Mouse (Mus musculus) C2C12 (cell line): ENCODE data around the gene Pkib. TPM values are rescaled to one million over a fixed set of nuclear protein-coding genes. Genes with fewer than 3 reads are reported as not detected.

ENCODE experiments used
- H3K27me3 ChIP-seq: one replicate; pipeline ENCODE4 v1.6.1; 2011; ENCODE audit not compliant: control insufficient read depth, insufficient read depth, insufficient read length
- H3K36me3 ChIP-seq: one replicate; pipeline ENCODE4 v1.6.1; 2011; ENCODE audit not compliant: control insufficient read depth, insufficient read depth
- H3K4me3 ChIP-seq: one replicate; pipeline ENCODE4 v1.5.1; 2011; ENCODE audit warnings: mild to moderate bottlenecking, control low read depth; ENCODE audit not compliant: poor library complexity, insufficient read depth, severe bottlenecking
- H3K79me2 ChIP-seq: one replicate; pipeline ENCODE4 v1.6.1; 2011; ENCODE audit not compliant: control insufficient read depth, insufficient read depth
- H3K79me3 ChIP-seq: one replicate; pipeline ENCODE4 v1.6.1; 2011; ENCODE audit warnings: low read depth, control low read depth
- H3ac ChIP-seq: one replicate; pipeline ENCODE3; 2011; ENCODE audit warnings: low read depth; ENCODE audit not compliant: control insufficient read depth, insufficient read length
- CEBPB ChIP-seq: IDR thresholded peaks from one replicate; pipeline ENCODE4 v1.6.1; 2011; ENCODE audit warnings: low read depth, mild to moderate bottlenecking, control low read depth, moderate library complexity
- CTCF ChIP-seq: IDR thresholded peaks from one replicate; pipeline ENCODE4 v1.5.1; 2011; ENCODE audit not compliant: control insufficient read depth, insufficient read depth, insufficient read length
- FOSL1 ChIP-seq: IDR thresholded peaks from one replicate; pipeline ENCODE4 v1.8.0; 2011; ENCODE audit warnings: mild to moderate bottlenecking, low read length; ENCODE audit not compliant: poor library complexity, insufficient read depth, severe bottlenecking
- MAX ChIP-seq: IDR thresholded peaks from one replicate; pipeline ENCODE4 v1.6.1; 2011; ENCODE audit warnings: mild to moderate bottlenecking, control low read depth
- MYOD1 ChIP-seq: IDR thresholded peaks from one replicate; pipeline ENCODE4 v1.6.1; 2011; ENCODE audit warnings: low read depth; ENCODE audit not compliant: control insufficient read depth, insufficient read length
- MYOG ChIP-seq: IDR thresholded peaks from one replicate; pipeline ENCODE4 v1.6.1; 2011; ENCODE audit not compliant: control insufficient read depth, insufficient read length; ENCODE audit errors: extremely low read depth
- USF1 ChIP-seq: IDR thresholded peaks from one replicate; pipeline ENCODE4 v1.6.1; 2011; ENCODE audit warnings: low read depth, mild to moderate bottlenecking, control low read depth, moderate library complexity
- polyA plus RNA-seq: library from polyadenylated mRNA; unstranded; fragments of >200 nt; fragmentation: generic; extraction: Trizol; gene quantifications from one replicate; pipeline ENCODE4 v1.2.1, GENCODE M21; 2012; ENCODE audit warnings: missing spikeins

The Pkib gene
- polyA plus RNA-seq, 1 experiment: not detected

DNA sequence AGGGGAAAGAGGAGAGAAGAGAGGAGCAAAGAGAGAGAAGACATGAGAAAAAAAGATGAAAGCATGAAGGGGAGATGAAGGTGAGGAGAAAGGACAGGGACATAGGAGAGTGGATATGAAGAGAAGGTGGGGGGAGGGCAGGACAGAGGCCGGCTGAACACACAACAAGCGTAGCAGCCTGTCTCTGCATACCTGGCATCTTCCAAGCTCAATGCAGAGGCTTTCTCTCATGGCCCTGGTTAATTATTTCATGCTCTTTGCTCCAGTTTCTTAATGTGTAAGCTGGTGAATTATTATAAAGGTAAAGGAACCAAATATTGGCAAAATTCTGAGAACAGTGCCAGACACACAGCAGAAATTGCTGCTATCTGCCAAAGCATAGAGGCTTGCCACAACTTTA is 109.6 kb downstream of the Pkib start:
- H3K79me2 ChIP-seq: no peaks in the 10 kb centered on the region
- H3K4me3 ChIP-seq: no peak overlapping the region
- H3K79me3 ChIP-seq: no peaks in the 10 kb centered on the region
- H3K27me3 ChIP-seq: no peaks in the 10 kb centered on the region
- TF ChIP-seq FOSL1 (no peak), MYOG (no peak), CTCF (no peak), USF1 (no peak), CEBPB (no peak), MAX (no peak), MYOD1 (no peak)
- no peaks in the 10 kb centered on the region for H3K36me3 ChIP-seq
- no peak overlapping the region for H3ac ChIP-seq

GRCm38 (mm10) chr10:57743045-57743444 is 111.3 kb downstream of the Pkib start:
- TF ChIP-seq MYOG: no peak
- no peak for TF ChIP-seq CEBPB
- no peak for TF ChIP-seq USF1
- no peak for TF ChIP-seq MYOD1
- no peak for TF ChIP-seq FOSL1
- no peak for TF ChIP-seq CTCF
- no peak for TF ChIP-seq MAX
- no peaks in the 10 kb centered on the region for H3K36me3 ChIP-seq
- H3K79me3 ChIP-seq: no peaks in the 10 kb centered on the region
- H3K27me3 ChIP-seq: no peaks in the 10 kb centered on the region
- H3K79me2 ChIP-seq: no peaks in the 10 kb centered on the region
- H3K4me3 ChIP-seq: no peak overlapping the region
- H3ac ChIP-seq: no peak overlapping the region

DNA sequence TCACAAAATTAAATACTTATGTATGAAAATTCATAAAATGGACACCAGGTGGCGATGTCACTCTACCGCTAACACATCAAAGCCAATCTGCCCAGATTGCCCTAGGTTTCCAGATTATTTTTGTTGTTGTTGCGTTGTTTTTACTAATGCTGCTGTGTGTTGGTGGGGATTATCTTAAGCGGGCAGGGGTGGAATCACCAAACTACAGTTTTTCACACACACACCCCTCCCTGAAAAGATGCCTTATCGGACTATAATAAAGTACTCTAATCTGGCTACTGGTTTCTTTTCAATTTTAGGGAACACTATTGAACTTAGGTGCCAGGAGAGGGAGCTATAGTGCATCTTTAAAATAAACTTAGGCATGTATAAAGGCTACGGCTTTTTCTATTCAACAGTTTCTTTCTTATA is 111.8 kb downstream of the Pkib start:
- Histone ChIP-seq H3K36me3 (no peaks in the 10 kb centered on the region), H3ac (no peak overlapping the region), H3K79me2 (no peaks in the 10 kb centered on the region), H3K27me3 (no peaks in the 10 kb centered on the region), H3K4me3 (no peak overlapping the region), H3K79me3 (no peaks in the 10 kb centered on the region)
- TF ChIP-seq CTCF (peak; percentile 24), CEBPB (no peak)

DNA sequence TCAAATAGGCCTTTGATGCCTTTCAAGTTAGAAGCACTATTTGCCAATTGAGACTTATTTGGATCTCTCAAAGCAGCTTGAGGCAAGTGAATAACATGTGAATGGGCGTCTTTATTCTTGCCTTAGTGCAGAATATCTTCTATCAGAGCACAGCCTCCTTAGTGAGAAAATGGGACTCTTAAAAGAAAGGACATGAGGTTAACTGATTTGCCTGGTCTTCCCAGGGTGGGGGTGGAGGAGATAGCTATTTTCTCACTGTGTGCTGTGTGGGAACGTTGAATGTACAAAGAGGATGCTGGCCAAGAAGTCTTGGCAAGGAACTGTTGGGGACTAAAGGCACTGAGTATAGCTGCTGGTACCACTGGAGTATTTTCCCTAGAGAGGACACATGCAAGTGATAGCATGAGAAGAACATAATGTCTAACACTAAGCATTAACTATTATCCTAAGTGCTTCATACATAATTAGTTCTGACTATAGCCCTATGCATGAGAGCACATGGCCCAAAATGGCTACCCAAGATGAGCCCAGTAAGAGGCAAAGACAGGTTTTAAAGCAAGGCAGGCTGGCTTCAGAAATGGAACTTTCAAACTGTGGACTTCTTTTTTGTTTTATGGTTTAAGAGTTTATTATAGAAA is 112.5 kb downstream of the Pkib start:
- Histone ChIP-seq H3K4me3 (no peak overlapping the region), H3K79me3 (no peaks in the 10 kb centered on the region), H3K79me2 (no peaks in the 10 kb centered on the region), H3ac (no peak overlapping the region), H3K27me3 (no peaks in the 10 kb centered on the region), H3K36me3 (no peaks in the 10 kb centered on the region)
- no peak for TF ChIP-seq MAX
- no peak for TF ChIP-seq FOSL1
- TF ChIP-seq MYOD1: no peak
- no peak for TF ChIP-seq MYOG
- TF ChIP-seq USF1: no peak
- no peak for TF ChIP-seq CEBPB
- no peak for TF ChIP-seq CTCF

- no peak overlapping the region for H3K4me3 ChIP-seq
- H3K79me2 ChIP-seq: no peaks in the 10 kb centered on the region
- H3K27me3 ChIP-seq: no peaks in the 10 kb centered on the region
- H3K79me3 ChIP-seq: no peaks in the 10 kb centered on the region
- H3K36me3 ChIP-seq: no peaks in the 10 kb centered on the region
- TF ChIP-seq MYOG (no peak), CTCF (no peak), CEBPB (no peak), MAX (no peak), MYOD1 (no peak), FOSL1 (no peak), USF1 (no peak)
- H3ac ChIP-seq: no peak overlapping the region
These were observed 113.7 kb downstream of the Pkib start for GRCm38 (mm10) chr10:57745452-57745851.

GRCm38 (mm10) chr10:57747127-57747526 is 115.3 kb downstream of the Pkib start:
- H3K79me3 ChIP-seq: no peaks in the 10 kb centered on the region
- no peak overlapping the region for H3K4me3 ChIP-seq
- no peaks in the 10 kb centered on the region for H3K79me2 ChIP-seq
- H3K27me3 ChIP-seq: no peaks in the 10 kb centered on the region
- H3ac ChIP-seq: no peak overlapping the region
- TF ChIP-seq CTCF (no peak), MYOD1 (no peak), MAX (no peak), CEBPB (no peak)
- no peaks in the 10 kb centered on the region for H3K36me3 ChIP-seq
